Mouse (Mus musculus) hindbrain, postnatal 0 days (tissue): Measurements from ENCODE around the gene Sltm. TPM values are rescaled to one million over a fixed set of nuclear protein-coding genes. Genes with fewer than 3 reads are reported as not detected.
A peak's percentile ranks its signal among the peaks of the same experiment; 100 is the strongest.

ENCODE experiments used
- ATAC-seq: fragments of 200-750 bp; cut with Nextera tagmentation; 2 replicates; pipeline ENCODE4 v1.8.0; 2017; ENCODE audit warnings: mild to moderate bottlenecking, moderate TSS enrichment, moderate library complexity
- DNase-seq: peaks from one replicate; pipeline ENCODE4 v3.0.0-alpha.2; 2015; ENCODE audit warnings: low spot score
- H3K27ac ChIP-seq: fragments of 300-500 bp; sonication (generic); 2 replicates; pipeline ENCODE4 v1.5.1; 2014; ENCODE audit warnings: mild to moderate bottlenecking
- H3K27me3 ChIP-seq: fragments of 300-500 bp; sonication (generic); 2 replicates; pipeline ENCODE4 v1.6.1; 2014; ENCODE audit warnings: low read length, mixed read lengths; ENCODE audit not compliant: insufficient read depth
- H3K36me3 ChIP-seq: fragments of 300-500 bp; sonication (generic); 2 replicates; pipeline ENCODE4 v1.6.1; 2014; ENCODE audit warnings: low read length, mixed read lengths; ENCODE audit not compliant: insufficient read depth
- H3K4me1 ChIP-seq: fragments of 300-500 bp; sonication (generic); 2 replicates; pipeline ENCODE4 v1.6.1; 2014; ENCODE audit warnings: antibody characterized with exemption, low read length, mixed read lengths; ENCODE audit not compliant: insufficient read depth
- H3K4me2 ChIP-seq: fragments of 300-500 bp; sonication (generic); 2 replicates; pipeline ENCODE4 v1.6.1; 2014; ENCODE audit warnings: low read depth, mild to moderate bottlenecking, low read length, moderate library complexity, mixed read lengths
- H3K4me3 ChIP-seq: fragments of 300-500 bp; sonication (generic); 2 replicates; pipeline ENCODE4 v1.5.1; 2014; ENCODE audit warnings: low read length
- H3K9ac ChIP-seq: fragments of 300-500 bp; sonication (generic); replicated peaks from 2 replicates; pipeline ENCODE4 v1.6.1; 2014; ENCODE audit warnings: mild to moderate bottlenecking, low read length, moderate library complexity, mixed read lengths
- H3K9me3 ChIP-seq: fragments of 300-500 bp; sonication (generic); 2 replicates; pipeline ENCODE4 v1.6.1; 2016; ENCODE audit warnings: low read length, mixed read lengths
- CTCF ChIP-seq: IDR thresholded peaks from 2 replicates; pipeline ENCODE4 v1.5.1; 2016; ENCODE audit warnings: antibody characterized with exemption, control low read depth, low read depth
- WGBS: fragments of 180-500 bp; shearing (Covaris S2); extraction: QIAGEN DNeasy Blood & Tissue Kit; methylation state at CpG from one replicate; pipeline ENCODE4 v1.1.7; 2014; 5-methylcytosine and 5-hydroxymethylcytosine counted together
- polyA plus RNA-seq: library from polyadenylated mRNA; unstranded; fragments of >200 nt; fragmentation: Nextera tagmentation; extraction: Ambion mirVana; gene quantifications from 2 replicates; pipeline ENCODE4 v1.2.1, GENCODE M21; 2015
- total RNA-seq: library from RNA; depleted of rRNA; stranded (reverse); fragments of >200 nt; gene quantifications from 2 replicates; pipeline ENCODE4 v1.2.3, GENCODE M21; 2014; rRNA removed

The Sltm gene
- total and polyA plus RNA-seq, 2 experiments from 2014 or later: 23.2 to 39.4 TPM

DNA sequence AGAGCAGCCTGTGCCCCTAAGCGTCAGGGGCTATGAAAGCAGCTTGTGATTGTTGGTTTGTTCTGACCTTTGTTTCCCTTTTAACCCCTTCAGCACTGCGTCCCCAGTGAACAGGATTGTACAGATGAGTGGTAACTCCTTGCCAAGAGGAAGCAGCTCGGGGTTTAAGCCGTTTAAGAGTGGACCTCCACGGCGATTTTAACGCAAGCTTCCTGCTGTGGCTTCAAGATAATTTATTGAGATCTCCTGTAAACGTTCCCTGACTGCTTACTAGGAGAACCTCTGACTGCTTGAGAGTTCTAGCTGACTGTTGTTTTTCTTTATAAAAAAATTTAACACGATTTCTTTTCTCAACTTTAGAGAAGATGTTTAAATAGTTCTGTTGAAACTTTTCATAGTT lies 48.9 kb downstream of the Sltm start:
- Histone ChIP-seq H3K27me3 (no peaks in the 10 kb centered on the region), H3K9me3 (no peaks in the 10 kb centered on the region), H3K4me2 (no peak overlapping the region), H3K36me3 (peaks cover 48% of the 10 kb centered on the region), H3K4me3 (no peak overlapping the region), H3K27ac (no peak overlapping the region), H3K9ac (no peak overlapping the region), H3K4me1 (no peaks in the 10 kb centered on the region)
- TF ChIP-seq CTCF: no peak
- WGBS: 57% methylated on average over 9 of the region's 9 CpGs
- DNase-seq (no peak), ATAC-seq (no peak)

DNA sequence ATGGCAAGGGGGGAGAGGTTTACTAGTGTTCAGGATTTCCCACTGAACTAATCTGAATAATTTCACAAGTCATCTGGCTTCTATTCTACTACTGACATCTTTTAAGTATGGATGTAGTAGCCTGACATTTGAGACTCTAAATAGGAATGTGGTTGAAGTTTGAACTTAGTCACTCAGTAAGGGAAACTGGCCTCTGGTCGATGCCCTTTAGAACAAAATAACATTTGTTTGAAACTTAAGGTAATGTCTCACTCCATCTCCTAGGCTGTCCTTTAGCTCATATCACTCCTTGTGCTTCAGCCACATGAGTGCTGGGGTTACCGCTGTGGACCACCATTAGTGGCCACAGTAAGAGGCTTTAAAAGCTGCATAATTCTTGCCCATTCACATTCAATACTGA lies 55.7 kb downstream of the Sltm start:
- no peak overlapping the region for H3K4me2 ChIP-seq
- no peak overlapping the region for H3K9ac ChIP-seq
- H3K27me3 ChIP-seq: no peaks in the 10 kb centered on the region
- H3K36me3 ChIP-seq: no peaks in the 10 kb centered on the region; the same call in 1 of the 2 replicates
- no peak overlapping the region for H3K27ac ChIP-seq
- H3K4me1 ChIP-seq: no peaks in the 10 kb centered on the region
- DNase-seq (no peak), ATAC-seq (no peak)
- 95% methylated on average over 2 of the region's 2 CpGs for WGBS
- TF ChIP-seq CTCF: no peak
- H3K9me3 ChIP-seq: no peaks in the 10 kb centered on the region
- H3K4me3 ChIP-seq: no peak overlapping the region

DNA sequence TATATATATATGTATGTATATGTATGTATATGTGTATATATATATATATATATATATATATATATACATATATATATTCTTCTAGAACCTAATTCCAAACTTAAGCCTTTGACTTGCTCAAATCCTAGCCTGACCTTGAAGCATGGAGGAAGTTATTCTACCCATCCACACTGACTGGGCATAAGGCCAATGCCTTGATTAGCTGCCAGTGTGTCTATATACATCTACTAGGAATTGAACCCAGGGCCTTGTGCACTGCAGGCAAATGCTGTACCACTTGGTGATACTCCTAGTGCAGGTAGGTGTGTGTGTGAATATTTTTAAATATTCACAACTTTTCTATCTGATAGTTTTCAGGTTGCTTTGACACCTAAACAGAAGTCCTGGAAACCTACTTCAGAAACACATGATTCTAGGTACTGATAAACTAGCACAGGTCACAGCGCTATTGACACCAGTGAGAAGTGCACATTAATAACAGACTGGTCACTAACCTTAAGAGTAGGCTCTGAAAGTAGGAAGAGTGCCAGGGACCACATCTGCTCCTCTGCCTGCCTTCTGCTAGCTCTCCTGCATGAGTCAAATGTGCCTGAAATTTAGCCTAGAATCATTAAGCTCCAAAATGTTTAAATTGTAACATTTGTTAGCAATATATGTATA lies 59.8 kb downstream of the Sltm start:
- H3K9ac ChIP-seq: no peak overlapping the region
- H3K4me3 ChIP-seq: no peak overlapping the region
- no peak for ATAC-seq
- H3K4me2 ChIP-seq: no peak overlapping the region
- no peak for DNase-seq
- peaks cover 6% of the 10 kb centered on the region; the same call in 1 of the 2 replicates for H3K36me3 ChIP-seq
- no peaks in the 10 kb centered on the region for H3K9me3 ChIP-seq
- H3K27ac ChIP-seq: no peak overlapping the region
- WGBS: 94% methylated on average over 1 of the region's 1 CpGs
- no peaks in the 10 kb centered on the region for H3K27me3 ChIP-seq
- no peaks in the 10 kb centered on the region for H3K4me1 ChIP-seq
- TF ChIP-seq CTCF: no peak

DNA sequence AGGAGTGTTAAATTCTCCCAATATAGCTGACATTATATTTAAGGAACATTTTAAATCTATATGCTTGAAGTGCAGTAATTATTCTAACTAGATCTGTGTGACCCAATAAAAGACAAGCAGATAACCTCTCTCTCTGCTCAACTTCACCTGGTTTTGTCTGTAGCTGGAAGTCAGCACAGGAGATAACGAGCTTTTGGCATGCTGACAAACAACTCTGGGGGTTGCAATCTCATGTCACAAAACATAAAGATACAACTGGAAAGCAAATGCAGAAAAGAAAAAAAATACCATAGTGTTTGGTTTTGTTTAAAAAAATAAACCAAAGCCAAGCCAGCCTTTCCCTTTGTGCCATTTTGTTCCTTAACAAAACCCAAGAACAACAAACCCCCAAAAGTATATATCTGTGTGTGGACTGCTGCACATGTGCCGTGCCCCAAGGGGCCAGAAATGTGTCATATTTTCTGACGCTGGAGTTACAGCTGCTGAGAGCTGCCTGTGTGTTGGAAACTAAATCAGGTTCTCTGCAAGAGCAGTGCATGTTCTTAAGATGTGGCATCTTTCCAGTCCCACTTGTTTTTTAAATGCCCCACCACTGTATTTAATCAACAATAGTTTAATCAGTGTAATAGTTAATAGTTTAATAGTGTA lies 68.6 kb downstream of the Sltm start:
- Histone ChIP-seq H3K4me1 (no peaks in the 10 kb centered on the region), H3K4me3 (no peak overlapping the region), H3K4me2 (no peak overlapping the region), H3K36me3 (peaks cover 25% of the 10 kb centered on the region), H3K9ac (no peak overlapping the region), H3K9me3 (no peaks in the 10 kb centered on the region), H3K27ac (no peak overlapping the region), H3K27me3 (no peaks in the 10 kb centered on the region)
- 52% methylated on average over 3 of the region's 3 CpGs for WGBS
- TF ChIP-seq CTCF: no peak
- no peak for ATAC-seq
- no peak for DNase-seq

DNA sequence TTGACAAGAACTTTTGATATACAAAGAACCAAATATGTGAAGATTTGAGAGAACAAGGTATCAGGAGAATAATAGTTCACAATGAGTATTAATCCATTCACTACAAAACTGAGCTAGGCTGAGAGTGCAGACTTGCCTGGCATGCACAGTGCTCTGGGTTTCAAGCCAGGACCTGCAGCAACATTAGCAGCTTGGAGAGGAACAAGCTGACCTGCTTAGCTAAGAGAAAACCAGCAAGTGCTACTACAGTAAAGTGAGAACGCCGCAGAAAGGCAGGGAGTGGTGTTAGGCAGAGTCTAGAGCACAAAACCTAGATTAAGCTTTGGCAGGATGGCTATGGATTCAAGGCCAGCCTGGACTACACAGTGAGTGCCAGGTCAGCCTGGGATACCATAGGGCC lies 87.2 kb downstream of the Sltm start:
- 88% methylated on average over 2 of the region's 2 CpGs for WGBS
- peak; percentile 7 for DNase-seq
- H3K36me3 ChIP-seq: peaks cover 3% of the 10 kb centered on the region; the same call in 1 of the 2 replicates
- H3K4me1 ChIP-seq: no peaks in the 10 kb centered on the region
- H3K4me3 ChIP-seq: no peak overlapping the region
- H3K9ac ChIP-seq: no peak overlapping the region
- no peak for ATAC-seq
- no peaks in the 10 kb centered on the region for H3K9me3 ChIP-seq
- H3K4me2 ChIP-seq: no peak overlapping the region
- no peak for TF ChIP-seq CTCF
- H3K27me3 ChIP-seq: no peaks in the 10 kb centered on the region
- no peak overlapping the region for H3K27ac ChIP-seq

DNA sequence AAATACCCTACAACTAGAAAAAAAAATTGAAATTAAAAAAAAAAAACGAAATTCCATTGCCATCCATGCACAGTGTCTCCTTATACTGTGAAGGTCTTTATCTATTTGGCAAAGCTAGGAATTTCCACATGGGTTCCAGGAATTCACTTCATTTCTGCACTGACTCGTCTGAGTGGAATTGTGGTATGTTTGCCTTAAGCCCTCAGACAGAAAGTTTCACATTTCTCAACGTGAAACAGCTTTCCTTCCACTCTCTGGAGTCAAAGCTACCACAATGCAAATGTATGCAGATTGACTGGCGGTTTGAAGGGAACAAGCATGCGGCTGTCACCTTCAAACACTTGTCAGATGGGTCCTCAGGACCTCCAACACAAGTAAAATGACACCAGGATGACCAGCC lies 89.1 kb downstream of the Sltm start:
- H3K4me3 ChIP-seq: no peak overlapping the region
- WGBS: 30% methylated on average over 5 of the region's 5 CpGs
- no peaks in the 10 kb centered on the region; the same call in 1 of the 2 replicates for H3K36me3 ChIP-seq
- TF ChIP-seq CTCF: no peak
- DNase-seq (no peak), ATAC-seq (no peak)
- no peaks in the 10 kb centered on the region for H3K9me3 ChIP-seq
- no peak overlapping the region for H3K27ac ChIP-seq
- no peaks in the 10 kb centered on the region for H3K27me3 ChIP-seq
- H3K9ac ChIP-seq: no peak overlapping the region
- no peaks in the 10 kb centered on the region for H3K4me1 ChIP-seq
- no peak overlapping the region for H3K4me2 ChIP-seq

DNA sequence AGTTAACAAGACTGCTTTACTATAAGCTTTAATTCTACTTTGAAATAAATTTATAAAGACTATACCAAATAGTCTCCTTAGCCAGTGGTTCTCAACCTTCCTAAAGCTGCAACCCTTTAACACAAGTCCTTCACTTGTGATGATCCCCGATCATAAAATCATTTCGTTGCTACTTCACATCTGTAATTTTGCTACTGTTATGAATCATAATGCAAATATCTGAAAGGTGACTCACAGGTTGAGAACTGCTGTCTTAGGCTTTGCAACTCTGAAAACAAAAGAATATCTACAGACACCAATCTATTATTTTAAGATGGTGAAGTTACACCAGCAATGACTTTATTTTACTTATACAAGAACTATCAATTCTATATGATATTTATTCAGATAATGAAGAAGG lies 94.2 kb downstream of the Sltm start:
- no peaks in the 10 kb centered on the region for H3K27me3 ChIP-seq
- no peak overlapping the region for H3K4me3 ChIP-seq
- no peak for ATAC-seq
- H3K9ac ChIP-seq: no peak overlapping the region
- 0 out of 2 replicates have a peak, but pooled peaks cover 4% of the 10 kb centered on the region for H3K36me3 ChIP-seq
- no peak for DNase-seq
- H3K4me2 ChIP-seq: no peak overlapping the region
- TF ChIP-seq CTCF: no peak
- no peaks in the 10 kb centered on the region for H3K4me1 ChIP-seq
- H3K9me3 ChIP-seq: no peaks in the 10 kb centered on the region
- H3K27ac ChIP-seq: no peak overlapping the region
- WGBS: 86% methylated on average over 2 of the region's 2 CpGs

Other genes starting within 250 kb of the Sltm start
- 15.5 and 17.9 TPM in 2 replicates for gene Ccnb2, start 121.2 kb upstream of the Sltm start, total RNA-seq
- gene Ccnb2, start 121.2 kb upstream of the Sltm start, polyA plus RNA-seq: 28.4 and 32.7 TPM in 2 replicates
- gene Rnf111, start 39.0 kb upstream of the Sltm start, total RNA-seq: 26.2 and 35.9 TPM in 2 replicates
- 14.9 and 15.9 TPM in 2 replicates for gene Rnf111, start 39.0 kb upstream of the Sltm start, polyA plus RNA-seq
- gene Gm10642, start 113.5 kb downstream of the Sltm start, total RNA-seq: 1.9 and 4.4 TPM in 2 replicates
- 1.1 and 2.2 TPM in 2 replicates for gene Gm10642, start 113.5 kb downstream of the Sltm start, polyA plus RNA-seq
- 34.1 and 35.9 TPM in 2 replicates for gene Mindy2, start 114.4 kb downstream of the Sltm start, total RNA-seq
- gene Mindy2, start 114.4 kb downstream of the Sltm start, polyA plus RNA-seq: 19.6 and 20.4 TPM in 2 replicates
- gene Adam10, start 136.2 kb downstream of the Sltm start, total RNA-seq: 13.4 and 16.9 TPM in 2 replicates
- 40.1 and 42.6 TPM in 2 replicates for gene Adam10, start 136.2 kb downstream of the Sltm start, polyA plus RNA-seq